Comparison of ENCODE assay signal across 12 mouse cellular contexts in genomic region chr13:33078056-33078705, GRCm38 (mm10). TPM values are rescaled to one million over a fixed set of nuclear protein-coding genes. Genes with fewer than 3 reads are reported as not detected.
DNase-seq lines count a peak whose midpoint lies in the region; ATAC-seq and TF ChIP-seq lines count a peak whose summit lies in the region.
"Had no signal": no experiment of that assay in that cellular context is flagged by ENCODE, and none has a peak within 500 bp of the region (broad histone marks: within the 10 kb centered on the region; RNA-seq: fewer than 3 reads in every experiment).

Serpinb1b (plus strand) TSS chr13:33078575.

- H3K4me2 ChIP-seq in hindbrain, embryonic 13.5 days: 0 out of 2 replicates have a peak within 1 kb of the TSS, but pooled peaks have one; percentile 29
- H3K4me2 ChIP-seq in CH12.LX (ENCODE audit: insufficient read depth, low read depth, poor library complexity, severe bottlenecking): peak within 1 kb of the TSS; percentile 78
- H3K4me2 ChIP-seq in midbrain, embryonic 12.5 days (replicated peaks): no peak within 1 kb of the TSS

- no peak within 1 kb of the TSS for H3K9ac ChIP-seq in hindbrain, embryonic 13.5 days
- H3K9ac ChIP-seq in CH12.LX (ENCODE audit: insufficient read depth, low read depth): 0 out of 2 replicates have a peak within 1 kb of the TSS, but pooled peaks have one; percentile 60
- no peak within 1 kb of the TSS for H3K9ac ChIP-seq in midbrain, embryonic 12.5 days (replicated peaks)

- TF ChIP-seq CTCF in CH12.LX (conservative IDR thresholded peaks at IDR 0.05 in 1 of 2, IDR thresholded peaks at IDR 0.05 in 1 of 2; ENCODE audit: low read depth in 2 of 2, low read length in 2 of 2): no peak
- TF ChIP-seq CTCF in Patski (IDR thresholded peaks at IDR 0.05): no peak

- H3K36me3 ChIP-seq in hindbrain, embryonic 13.5 days: no peaks in the 10 kb centered on the region
- H3K36me3 ChIP-seq in hindbrain, embryonic 10.5 days: no peaks in the 10 kb centered on the region
- no peaks in the 10 kb centered on the region for H3K36me3 ChIP-seq in CH12.LX (replicated peaks in 1 of 2; ENCODE audit: control insufficient read depth in 1 of 2, insufficient read depth in 1 of 2, low read length in 1 of 2)
- no peaks in the 10 kb centered on the region for H3K36me3 ChIP-seq in midbrain, embryonic 12.5 days

- no peak within 1 kb of the TSS for H3K4me3 ChIP-seq in hindbrain, embryonic 13.5 days
- no peak within 1 kb of the TSS for H3K4me3 ChIP-seq in hindbrain, embryonic 10.5 days
- H3K4me3 ChIP-seq in CH12.LX (replicated peaks in 1 of 3; ENCODE audit: low read depth in 2 of 3, low read length in 2 of 3, poor library complexity in 1 of 3): no peak within 1 kb of the TSS
- H3K4me3 ChIP-seq in midbrain, embryonic 12.5 days: no peak within 1 kb of the TSS

- no peak for DNase-seq in hindbrain, embryonic 10.5 days (ENCODE audit: low spot score)
- DNase-seq in CH12.LX (ENCODE audit: extremely low read depth) (no peak), Patski (ENCODE audit: low read depth, low spot score) (no peak)
- DNase-seq in layer of hippocampus, postnatal 10 days (ENCODE audit: low spot score in 2 of 2): no peak
- no peak for DNase-seq in left cerebral cortex, adult 8-10 months (ENCODE audit: low spot score in 2 of 2)
- DNase-seq: cerebellum, adult 9-11 months; right cerebral cortex, adult 18-20 months; thymus, postnatal 25 days had no signal

- no peak within 1 kb of the TSS for H3K27ac ChIP-seq in hindbrain, embryonic 13.5 days
- H3K27ac ChIP-seq in hindbrain, embryonic 10.5 days: no peak within 1 kb of the TSS
- H3K27ac ChIP-seq in CH12.LX (ENCODE audit: insufficient read depth, low read depth): no peak within 1 kb of the TSS
- no peak within 1 kb of the TSS for H3K27ac ChIP-seq in midbrain, embryonic 12.5 days (replicated peaks)

- no peak for TF ChIP-seq RAD21 in CH12.LX (IDR thresholded peaks at IDR 0.05; ENCODE audit: low read depth, low read length)

- H3K4me1 ChIP-seq in hindbrain, embryonic 13.5 days (replicated peaks): no peaks in the 10 kb centered on the region
- no peaks in the 10 kb centered on the region for H3K4me1 ChIP-seq in hindbrain, embryonic 10.5 days (replicated peaks)
- peaks cover 0 to 36% of the 10 kb centered on the region in 2 experiments; a peak in 2 of 4 replicates for H3K4me1 ChIP-seq in CH12.LX (ENCODE audit: control insufficient read depth in 1 of 2, insufficient read depth in 2 of 2)
- peaks cover 8% of the 10 kb centered on the region; the same call in 1 of the 2 replicates for H3K4me1 ChIP-seq in midbrain, embryonic 12.5 days

- TF ChIP-seq EP300 in CH12.LX (IDR thresholded peaks at IDR 0.05; ENCODE audit: low read length): no peak

- 61% methylated on average over 3 of the region's 3 CpGs for WGBS in hindbrain, embryonic 13.5 days
- 69% methylated on average over 3 of the region's 3 CpGs for WGBS in hindbrain, embryonic 10.5 days
- WGBS in midbrain, embryonic 12.5 days: 33% methylated on average over 3 of the region's 3 CpGs

- no peak for TF ChIP-seq POLR2A in CH12.LX (IDR thresholded peaks at IDR 0.05; ENCODE audit: low read depth, low read length)

- H3K27me3 ChIP-seq in hindbrain, embryonic 13.5 days: no peaks in the 10 kb centered on the region
- no peaks in the 10 kb centered on the region for H3K27me3 ChIP-seq in hindbrain, embryonic 10.5 days (ENCODE audit: insufficient read depth, poor library complexity, severe bottlenecking)
- no peaks in the 10 kb centered on the region for H3K27me3 ChIP-seq in CH12.LX (replicated peaks)
- H3K27me3 ChIP-seq in Patski: no peaks in the 10 kb centered on the region
- peaks cover 3% of the 10 kb centered on the region; the same call in 1 of the 2 replicates for H3K27me3 ChIP-seq in midbrain, embryonic 12.5 days

- ATAC-seq in hindbrain, embryonic 13.5 days (ENCODE audit: low FRiP score): peak; percentile 67; the same call in 1 of the 2 replicates
- peak; percentile 54 for ATAC-seq in Patski
- peak; percentile 75 for ATAC-seq in midbrain, embryonic 12.5 days (ENCODE audit: low FRiP score, low read depth)

- dilution Hi-C loops in CH12.LX (cut with MboI; ENCODE audit: extremely low pct_ligation_motif_present, extremely low pct_unique_long_range_greater_than_20kb, low sequenced_read_pairs): no loop called here

- POLR2A ChIA-PET in Patski (lab: Charles Lee): no interaction called here

- in situ Hi-C loops in CH12.LX (cut with MboI; ENCODE audit: low pct_ligation_motif_present, low pct_unique_long_range_greater_than_20kb, low sequenced_read_pairs) (loop anchor here (10.0 to 25.0 kb wide), 3 partner anchors 73 to 484 kb away; partner anchors contain the start of gene Serpinb9), Patski (cut with MboI; ENCODE audit: low pct_unique_long_range_greater_than_20kb) (loop anchor here (10.0 kb wide), 1 partner anchor 687 kb away; no protein-coding TSS in a partner anchor)

- CTCF ChIA-PET in Patski (lab: Charles Lee): interaction anchor here (1.8 kb wide), 1 partner anchor 175 kb away, joined by 8 read pairs; no protein-coding TSS in a partner anchor

- H3K9me3 ChIP-seq in hindbrain, embryonic 13.5 days: no peaks in the 10 kb centered on the region
- no peaks in the 10 kb centered on the region for H3K9me3 ChIP-seq in hindbrain, embryonic 10.5 days
- H3K9me3 ChIP-seq in CH12.LX (replicated peaks; ENCODE audit: low read length): no peaks in the 10 kb centered on the region
- H3K9me3 ChIP-seq in midbrain, embryonic 12.5 days: no peaks in the 10 kb centered on the region

- H3K79me2 ChIP-seq in CH12.LX (replicated peaks; ENCODE audit: control insufficient read depth, extremely low read depth, insufficient read depth, poor library complexity, severe bottlenecking): no peaks in the 10 kb centered on the region

TF ChIP-seq in CH12.LX, 34 proteins besides CTCF, POLR2A, EP300 and RAD21:
- TF ChIP-seq SMC3 (IDR thresholded peaks at IDR 0.05; ENCODE audit: low read depth, low read length) (no peak), NELFE (IDR thresholded peaks at IDR 0.05; ENCODE audit: low read depth, low read length) (no peak), CHD1 (IDR thresholded peaks at IDR 0.05; ENCODE audit: low read depth, low read length) (no peak), MYC (IDR thresholded peaks at IDR 0.05; ENCODE audit: low read depth, low read length) (no peak), SIN3A (IDR thresholded peaks at IDR 0.05; ENCODE audit: low read length) (no peak), KAT2A (IDR thresholded peaks at IDR 0.05; ENCODE audit: insufficient replicate concordance, low read length) (no peak), IRF4 (IDR thresholded peaks at IDR 0.05; ENCODE audit: low read depth, low read length) (no peak), MAX (IDR thresholded peaks at IDR 0.05; ENCODE audit: low read length) (no peak), E2F4 (IDR thresholded peaks at IDR 0.05; ENCODE audit: insufficient replicate concordance, low read depth, low read length) (no peak), TBP (conservative IDR thresholded peaks at IDR 0.05; ENCODE audit: low read depth, low read length) (no peak), ZKSCAN1 (IDR thresholded peaks at IDR 0.05; ENCODE audit: borderline replicate concordance, low read depth, low read length) (no peak), MAZ (IDR thresholded peaks at IDR 0.05; ENCODE audit: low read depth, low read length) (no peak)

RNA-seq across cellular contexts. Expression of gene Serpinb1b, which starts in this region (rescaled TPM):
- polyA plus RNA-seq in hindbrain, embryonic 13.5 days (2015; fragmentation: Nextera tagmentation; extraction: Ambion mirVana): 10.9 and 14.4 TPM in 2 replicates
- 0.54 and 3.5 TPM in 2 replicates for polyA plus RNA-seq in hindbrain, embryonic 10.5 days (2016; fragmentation: Nextera tagmentation; extraction: Ambion mirVana)
- 0.08 TPM in 2 replicates for total RNA-seq in CH12.LX (2012; rRNA removed)
- 0.62 and 0.98 TPM in 2 replicates for total RNA-seq in CH12.LX (2014; rRNA removed)
- 0.56 and 0.64 TPM in 2 replicates for polyA plus RNA-seq in CH12.LX (2012; ENCODE audit: insufficient read length, low read depth)
- polyA plus RNA-seq in Patski (2021): 5.1 TPM
- 0.26 and 0.34 TPM in 2 replicates for polyA plus RNA-seq in midbrain, embryonic 12.5 days (2016; fragmentation: Nextera tagmentation; extraction: Ambion mirVana)
- 1 to 10 TPM; 1.2 to 1.3 TPM for total RNA-seq in layer of hippocampus, postnatal 10 days (2021)
- total RNA-seq in left cerebral cortex, adult 8-10 months (2022): 1 to 10 TPM; 1.5 to 2.4 (median 1.7) TPM
- total RNA-seq: gastrocnemius, adult 8-10 months had no signal
- polyA plus RNA-seq: liver, embryonic 16.5 days had no signal

Comparison
In these comparisons a context has a peak if more than half of its experiments do, and no peak if none do; other contexts are left out.
1. Peak in ATAC-seq in midbrain, embryonic 12.5 days; RNA of the gene not detected or under 1 TPM.